Mouse (Mus musculus): ENCODE measurements around the gene Bdh1.

DNA sequence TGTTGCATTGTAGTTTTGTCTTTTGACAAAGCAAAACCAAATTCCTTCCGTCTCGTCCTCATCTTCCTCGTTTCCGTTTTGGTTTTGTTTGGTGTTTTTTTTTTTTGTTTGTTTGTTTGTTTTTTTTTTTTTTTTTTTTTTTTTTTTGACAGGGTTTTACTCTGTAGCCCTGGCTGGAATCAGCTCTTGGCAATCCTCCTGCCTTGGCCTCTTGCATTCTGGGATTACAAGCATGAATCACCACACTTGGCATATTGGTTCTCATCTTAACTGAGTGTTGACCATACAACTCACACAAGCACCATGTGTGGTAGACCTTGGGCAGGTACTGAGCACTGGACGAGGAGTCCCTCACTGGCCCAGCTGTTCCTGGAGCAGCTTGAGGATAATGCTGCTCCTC, 63.3 kb downstream of the Bdh1 start:
- TF ChIP-seq POLR2A (IDR thresholded peaks at IDR 0.05; ENCODE audit: insufficient read depth, low read depth, low read length): no peak
- TF ChIP-seq CTCF (IDR thresholded peaks at IDR 0.05): no peak
